Mouse (Mus musculus) embryonic facial prominence, embryonic 10.5 days (tissue): ENCODE data around the gene Dph7. TPM values are rescaled to one million over a fixed set of nuclear protein-coding genes. Genes with fewer than 3 reads are reported as not detected.

Experiments used
- DNase-seq: peaks from one replicate; pipeline ENCODE4 v3.0.0-alpha.2; 2017; ENCODE audit warnings: low spot score
- H3K27ac ChIP-seq: fragments of 300-500 bp; sonication (generic); replicated peaks from 2 replicates; pipeline ENCODE4 v1.5.1; 2016; ENCODE audit warnings: mild to moderate bottlenecking
- H3K27me3 ChIP-seq: fragments of 300-500 bp; sonication (generic); replicated peaks from 2 replicates; pipeline ENCODE4 v1.6.1; 2016; ENCODE audit warnings: low read depth, mild to moderate bottlenecking; ENCODE audit not compliant: poor library complexity, severe bottlenecking
- H3K36me3 ChIP-seq: fragments of 300-500 bp; sonication (generic); replicated peaks from 2 replicates; pipeline ENCODE4 v1.6.1; 2016; ENCODE audit warnings: mild to moderate bottlenecking, moderate library complexity
- H3K4me1 ChIP-seq: fragments of 300-500 bp; sonication (generic); 2 replicates; pipeline ENCODE4 v1.6.1; 2016
- H3K4me3 ChIP-seq: fragments of 300-500 bp; sonication (generic); 2 replicates; pipeline ENCODE4 v1.5.1; 2016; ENCODE audit warnings: mild to moderate bottlenecking, moderate library complexity
- H3K9me3 ChIP-seq: fragments of 300-500 bp; sonication (generic); 2 replicates; pipeline ENCODE4 v1.6.1; 2016; ENCODE audit warnings: mild to moderate bottlenecking
- WGBS: fragments of 180-500 bp; shearing (Covaris S2); methylation state at CpG from one replicate; pipeline ENCODE4 v1.1.7; 2016; 5-methylcytosine and 5-hydroxymethylcytosine counted together
- microRNA-seq: library from miRNA; unstranded; fragments of <30 nt; microRNA quantifications from one replicate; pipeline ENCODE4, GENCODE M21; 2017
- polyA plus RNA-seq: library from polyadenylated mRNA; unstranded; fragments of >200 nt; fragmentation: Nextera tagmentation; extraction: Ambion mirVana; gene quantifications from 2 replicates; pipeline ENCODE4 v1.2.1, GENCODE M21; 2016

The Dph7 gene
- polyA plus RNA-seq, 1 experiment from 2014 or later = 35.0 TPM

- Histone ChIP-seq H3K9me3 (no peaks in the 10 kb centered on the region), H3K36me3 (peaks cover 27% of the 10 kb centered on the region), H3K4me3 (peak within 1 kb of the TSS; percentile 85), H3K27me3 (no peaks in the 10 kb centered on the region), H3K27ac (peak within 1 kb of the TSS; percentile 87), H3K4me1 (peaks cover 23% of the 10 kb centered on the region)
- under 1% methylated on average over 16 of the region's 16 CpGs for WGBS
- peak; percentile 86 for DNase-seq
Observed at GRCm38 (mm10) chr2:24975704-24976297, 13.6 kb downstream of the Dph7 start, which contains the start of gene Pnpla7. Gene Pnpla7, plus strand, starts transcription at chr2:24976033.

- Histone ChIP-seq H3K27ac (no peak overlapping the region), H3K4me1 (peaks cover 23% of the 10 kb centered on the region), H3K36me3 (peaks cover 16% of the 10 kb centered on the region), H3K9me3 (no peaks in the 10 kb centered on the region), H3K27me3 (no peaks in the 10 kb centered on the region), H3K4me3 (no peak overlapping the region; the same call in 1 of the 2 replicates)
- no peak for DNase-seq
- 94% methylated on average over 5 of the region's 5 CpGs for WGBS
Observed at GRCm38 (mm10) chr2:24976960-24977359, 14.8 kb downstream of the Dph7 start.

- Histone ChIP-seq H3K4me1 (no peaks in the 10 kb centered on the region), H3K36me3 (no peaks in the 10 kb centered on the region), H3K27me3 (no peaks in the 10 kb centered on the region), H3K9me3 (no peaks in the 10 kb centered on the region), H3K4me3 (no peak overlapping the region), H3K27ac (no peak overlapping the region)
- WGBS = 84% methylated on average over 2 of the region's 2 CpGs
- DNase-seq = no peak
Observed at GRCm38 (mm10) chr2:24987762-24988161, 25.6 kb downstream of the Dph7 start.

GRCm38 (mm10) chr2:24995332-24995731, 33.1 kb downstream of the Dph7 start:
- Histone ChIP-seq H3K36me3 (no peaks in the 10 kb centered on the region), H3K9me3 (no peaks in the 10 kb centered on the region), H3K4me1 (no peaks in the 10 kb centered on the region), H3K4me3 (no peak overlapping the region), H3K27ac (no peak overlapping the region), H3K27me3 (no peaks in the 10 kb centered on the region)
- WGBS = 95% methylated on average over 6 of the region's 6 CpGs
- DNase-seq = no peak

GRCm38 (mm10) chr2:24996471-24996870, 34.3 kb downstream of the Dph7 start:
- WGBS = 95% methylated on average over 2 of the region's 2 CpGs
- H3K4me3 ChIP-seq = no peak overlapping the region
- H3K4me1 ChIP-seq = no peaks in the 10 kb centered on the region
- H3K36me3 ChIP-seq = no peaks in the 10 kb centered on the region
- no peaks in the 10 kb centered on the region for H3K9me3 ChIP-seq
- DNase-seq = no peak
- no peaks in the 10 kb centered on the region for H3K27me3 ChIP-seq
- H3K27ac ChIP-seq = no peak overlapping the region

- Histone ChIP-seq H3K4me1 (no peaks in the 10 kb centered on the region), H3K36me3 (no peaks in the 10 kb centered on the region), H3K27ac (no peak overlapping the region), H3K9me3 (no peaks in the 10 kb centered on the region), H3K27me3 (no peaks in the 10 kb centered on the region), H3K4me3 (no peak overlapping the region)
- WGBS = 78% methylated on average over 3 of the region's 3 CpGs
- peak; percentile 21 for DNase-seq
Observed at GRCm38 (mm10) chr2:25000544-25001235, 38.5 kb downstream of the Dph7 start.

GRCm38 (mm10) chr2:25003946-25004786, 42.0 kb downstream of the Dph7 start:
- H3K27me3 ChIP-seq = no peaks in the 10 kb centered on the region
- no peaks in the 10 kb centered on the region for H3K9me3 ChIP-seq
- no peaks in the 10 kb centered on the region for H3K36me3 ChIP-seq
- no peak overlapping the region for H3K27ac ChIP-seq
- H3K4me3 ChIP-seq = no peak overlapping the region
- H3K4me1 ChIP-seq = no peaks in the 10 kb centered on the region
- 77% methylated on average over 9 of the region's 9 CpGs for WGBS
- DNase-seq = no peak

GRCm38 (mm10) chr2:25006767-25007166, 44.6 kb downstream of the Dph7 start:
- Histone ChIP-seq H3K4me3 (no peak overlapping the region), H3K4me1 (no peaks in the 10 kb centered on the region), H3K27me3 (no peaks in the 10 kb centered on the region), H3K36me3 (no peaks in the 10 kb centered on the region), H3K9me3 (no peaks in the 10 kb centered on the region), H3K27ac (no peak overlapping the region)
- 84% methylated on average over 1 of the region's 1 CpGs for WGBS
- DNase-seq = no peak

- no peaks in the 10 kb centered on the region for H3K4me1 ChIP-seq
- no peak for DNase-seq
Observed at GRCm38 (mm10) chr2:25008250-25008649, 46.0 kb downstream of the Dph7 start.

More at GRCm38 (mm10) chr2:25008250-25008649, 46.0 kb downstream of the Dph7 start:
- Histone ChIP-seq H3K4me3 (no peak overlapping the region), H3K9me3 (no peaks in the 10 kb centered on the region), H3K27ac (no peak overlapping the region), H3K36me3 (no peaks in the 10 kb centered on the region), H3K27me3 (no peaks in the 10 kb centered on the region)

Small RNA genes lying within 50 kb of the gene (microRNA-seq; reads per million reads assigned to microRNA genes)
- gene Gm22875 = not detected

Other genes starting within 250 kb of the Dph7 start
- gene Cacna1b, start 199.2 kb upstream of the Dph7 start, polyA plus RNA-seq = 3.2 and 3.6 TPM in 2 replicates
- gene Ehmt1, start 42.8 kb upstream of the Dph7 start, polyA plus RNA-seq = 157 and 163 TPM in 2 replicates
- 18.7 and 21.9 TPM in 2 replicates for gene Arrdc1, start 27.1 kb upstream of the Dph7 start, polyA plus RNA-seq
- gene Zmynd19, start 12.6 kb upstream of the Dph7 start, polyA plus RNA-seq = 25.3 and 25.6 TPM in 2 replicates
- gene Mrpl41, start 12.7 kb downstream of the Dph7 start, polyA plus RNA-seq = 124 and 127 TPM in 2 replicates
- gene Pnpla7, start 13.6 kb downstream of the Dph7 start, polyA plus RNA-seq = 5.6 and 6.1 TPM in 2 replicates
- gene Nsmf, start 92.0 kb downstream of the Dph7 start, polyA plus RNA-seq = 67.3 and 68.6 TPM in 2 replicates
- gene Entpd8, start 117.9 kb downstream of the Dph7 start, polyA plus RNA-seq = not detected in 2 replicates
- 0.21 and 0.24 TPM in 2 replicates for gene Noxa1, start 132.7 kb downstream of the Dph7 start, polyA plus RNA-seq
- gene Nrarp, start 218.4 kb downstream of the Dph7 start, polyA plus RNA-seq = 19.8 and 26.6 TPM in 2 replicates
- 2.2 and 2.4 TPM in 2 replicates for gene Tor4a, start 234.5 kb downstream of the Dph7 start, polyA plus RNA-seq
- 124 and 125 TPM in 2 replicates for gene Nelfb, start 249.1 kb downstream of the Dph7 start, polyA plus RNA-seq